Comparison of ENCODE assay signal across 15 mouse cellular contexts in genomic region chr2:77896843-77897557, GRCm38 (mm10). TPM values are rescaled to one million over a fixed set of nuclear protein-coding genes. Genes with fewer than 3 reads are reported as not detected.
DNase-seq lines count a peak whose midpoint lies in the region; ATAC-seq and TF ChIP-seq lines count a peak whose summit lies in the region.
"Had no signal": no experiment of that assay in that cellular context is flagged by ENCODE, and none has a peak within 500 bp of the region (broad histone marks: within the 10 kb centered on the region; RNA-seq: fewer than 3 reads in every experiment).

No protein-coding gene starts in this region.

- H3K27me3 ChIP-seq in hindbrain, postnatal 0 days (ENCODE audit: insufficient read depth, low read length): no peaks in the 10 kb centered on the region
- no peaks in the 10 kb centered on the region for H3K27me3 ChIP-seq in hindbrain, embryonic 11.5 days (ENCODE audit: control insufficient read depth, insufficient read depth, low read length)
- H3K27me3 ChIP-seq: heart, embryonic 12.5 days; hindbrain, embryonic 15.5 days; kidney, embryonic 15.5 days had no signal

- H3K4me2 ChIP-seq in hindbrain, postnatal 0 days (ENCODE audit: low read depth, low read length): no peak overlapping the region
- H3K4me2 ChIP-seq in hindbrain, embryonic 11.5 days (replicated peaks; ENCODE audit: low read depth, low read length): no peak overlapping the region
- H3K4me2 ChIP-seq: heart, embryonic 12.5 days; hindbrain, embryonic 15.5 days; kidney, embryonic 15.5 days; liver, embryonic 11.5 days; midbrain, embryonic 11.5 days had no signal

- TF ChIP-seq CTCF in hindbrain, postnatal 0 days (IDR thresholded peaks at IDR 0.05; ENCODE audit: low read depth): no peak

- H3K4me1 ChIP-seq in hindbrain, postnatal 0 days (ENCODE audit: insufficient read depth, low read length): no peaks in the 10 kb centered on the region
- H3K4me1 ChIP-seq in hindbrain, embryonic 11.5 days (replicated peaks; ENCODE audit: control insufficient read depth, insufficient read depth, low read length): no peaks in the 10 kb centered on the region
- H3K4me1 ChIP-seq: heart, embryonic 12.5 days; hindbrain, embryonic 15.5 days; kidney, embryonic 15.5 days had no signal

- no peak overlapping the region for H3K9ac ChIP-seq in hindbrain, postnatal 0 days (replicated peaks; ENCODE audit: low read length)
- no peak overlapping the region for H3K9ac ChIP-seq in hindbrain, embryonic 11.5 days (ENCODE audit: low read depth, low read length)
- H3K9ac ChIP-seq: heart, embryonic 12.5 days; hindbrain, embryonic 15.5 days; kidney, embryonic 15.5 days had no signal

- peaks cover 21% of the 10 kb centered on the region for H3K36me3 ChIP-seq in hindbrain, postnatal 0 days (ENCODE audit: insufficient read depth, low read length)
- H3K36me3 ChIP-seq in hindbrain, embryonic 11.5 days (ENCODE audit: control insufficient read depth, insufficient read depth, low read length): peaks cover 7% of the 10 kb centered on the region; the same call in 1 of the 2 replicates

- no peak overlapping the region for H3K4me3 ChIP-seq in hindbrain, postnatal 0 days (ENCODE audit: low read length)
- no peak overlapping the region for H3K4me3 ChIP-seq in hindbrain, embryonic 11.5 days (ENCODE audit: low read depth, low read length)
- H3K4me3 ChIP-seq: heart, embryonic 12.5 days; hindbrain, embryonic 15.5 days; kidney, embryonic 15.5 days had no signal

- no peaks in the 10 kb centered on the region for H3K9me3 ChIP-seq in hindbrain, postnatal 0 days (ENCODE audit: low read length)
- H3K9me3 ChIP-seq in hindbrain, embryonic 11.5 days (ENCODE audit: control insufficient read depth, low read length): no peaks in the 10 kb centered on the region
- H3K9me3 ChIP-seq: heart, embryonic 12.5 days; hindbrain, embryonic 15.5 days; kidney, embryonic 15.5 days had no signal

- WGBS in hindbrain, postnatal 0 days: 85% methylated on average over 12 of the region's 12 CpGs
- WGBS in hindbrain, embryonic 11.5 days: 93% methylated on average over 12 of the region's 12 CpGs

- no peak overlapping the region for H3K27ac ChIP-seq in hindbrain, postnatal 0 days
- H3K27ac ChIP-seq in hindbrain, embryonic 11.5 days (ENCODE audit: low read depth, low read length): no peak overlapping the region
- H3K27ac ChIP-seq: hindbrain, embryonic 15.5 days; kidney, embryonic 15.5 days had no signal

- DNase-seq in hindbrain, postnatal 0 days (ENCODE audit: low spot score): peak; percentile 37
- DNase-seq in hindbrain, embryonic 11.5 days (ENCODE audit: low spot score): no peak
- DNase-seq in brain, adult 2 months (ENCODE audit: low read depth, low spot score): peak; percentile 77
- DNase-seq in cerebellum, adult 11-12 months: peak; percentile 59
- DNase-seq in gastrocnemius, postnatal 10 days: peak; percentile 16
- DNase-seq in T-cell, adult 2 months (ENCODE audit: low spot score): no peak
- DNase-seq in lung, postnatal 14 days: no peak
- DNase-seq: thymus, adult 2 months had no signal

- peak; percentile 68; the same call in 1 of the 2 replicates for ATAC-seq in hindbrain, postnatal 0 days
- ATAC-seq in hindbrain, embryonic 11.5 days (ENCODE audit: low FRiP score): no peak
- ATAC-seq in activated CD4-positive, CD25-positive, alpha-beta regulatory T cell, adult 4 months: no peak
- ATAC-seq: lung, postnatal 0 days had no signal

RNA-seq across cellular contexts. Expression of gene Cwc22, which starts 49.2 kb away (rescaled TPM):
- 9.6 and 12.5 TPM in 2 replicates for total RNA-seq in hindbrain, postnatal 0 days (2014; rRNA removed)
- polyA plus RNA-seq in hindbrain, postnatal 0 days (2015; fragmentation: Nextera tagmentation; extraction: Ambion mirVana): 9.0 and 10.8 TPM in 2 replicates
- polyA plus RNA-seq in hindbrain, embryonic 11.5 days (2014; fragmentation: Nextera tagmentation; extraction: Ambion mirVana): 34.8 and 35.4 TPM in 2 replicates
- total RNA-seq in gastrocnemius, postnatal 10 days (2021): 10 to 100 TPM; 19.6 to 23.7 TPM
- 10 to 100 TPM; 41.0 to 47.6 TPM for polyA plus RNA-seq in activated CD4-positive, CD25-positive, alpha-beta regulatory T cell, adult 4 months (2017; shearing (Covaris generic))

Comparison
In these comparisons a context has a peak if more than half of its experiments do, and no peak if none do; other contexts are left out.
1. DNase-seq: peak in hindbrain, postnatal 0 days (single experiment), brain, adult 2 months (single experiment), cerebellum, adult 11-12 months (single experiment) and gastrocnemius, postnatal 10 days (single experiment); none in hindbrain, embryonic 11.5 days (single experiment), T-cell, adult 2 months (single experiment) and lung, postnatal 14 days (single experiment).